Mouse (Mus musculus): ENCODE measurements around the gene Pwwp2b. TPM values are rescaled to one million over a fixed set of nuclear protein-coding genes. Genes with fewer than 3 reads are reported as not detected.

The Pwwp2b gene
- polyA plus RNA-seq, 1 experiment from 2014 or later: 6.9 TPM

DNA sequence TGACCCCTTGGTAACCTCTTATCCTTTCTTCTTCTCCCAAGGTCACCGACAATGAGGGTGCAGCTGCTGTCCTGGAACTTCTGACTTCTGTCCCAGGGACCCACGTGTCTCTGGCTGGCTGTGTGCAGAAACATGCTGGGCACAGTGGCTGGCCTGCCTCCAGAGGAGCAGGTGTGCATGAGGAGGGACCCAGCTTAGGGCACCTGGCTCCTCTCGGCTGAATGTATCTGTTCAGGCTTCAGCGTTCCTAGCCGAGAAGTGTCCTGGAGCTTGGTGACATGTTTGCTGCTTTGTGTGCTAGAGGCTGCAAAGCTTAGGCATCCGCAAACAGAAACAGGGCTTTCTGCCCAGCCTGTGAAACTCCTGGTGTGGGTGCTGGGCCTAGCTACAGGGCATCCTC, 18.1 kb downstream of the Pwwp2b start:
- Histone ChIP-seq H3K27me3 (ENCODE audit: control insufficient read depth, insufficient read depth, low read length) (no peaks in the 10 kb centered on the region), H3K9me3 (ENCODE audit: control insufficient read depth, low read length) (no peaks in the 10 kb centered on the region), H3K4me2 (ENCODE audit: low read length) (no peak overlapping the region), H3K36me3 (ENCODE audit: control insufficient read depth, insufficient read depth, low read length) (peaks cover 12% of the 10 kb centered on the region), H3K27ac (replicated peaks in 1 of 2; ENCODE audit: control insufficient read depth in 1 of 2, insufficient read depth in 1 of 2, low read depth in 2 of 2, low read length in 2 of 2) (peak overlapping the region; percentile 61 to 70; a peak in 3 of 4 replicates), H3K4me3 (ENCODE audit: control insufficient read depth in 1 of 2, insufficient read depth in 1 of 2, low read depth in 1 of 2, low read length in 2 of 2) (no peak overlapping the region), H3K4me1 (ENCODE audit: control insufficient read depth in 2 of 2, insufficient read depth in 2 of 2, low read length in 2 of 2) (peaks cover 31 to 43% of the 10 kb centered on the region in 2 experiments), H3K9ac (ENCODE audit: low read length) (peak overlapping the region; percentile 18; the same call in 1 of the 2 replicates)
- WGBS: 66% methylated on average over 6 of the region's 6 CpGs
- no peak for ATAC-seq (ENCODE audit: insufficient number of reproducible peaks, insufficient read depth, low FRiP score, low read depth)

DNA sequence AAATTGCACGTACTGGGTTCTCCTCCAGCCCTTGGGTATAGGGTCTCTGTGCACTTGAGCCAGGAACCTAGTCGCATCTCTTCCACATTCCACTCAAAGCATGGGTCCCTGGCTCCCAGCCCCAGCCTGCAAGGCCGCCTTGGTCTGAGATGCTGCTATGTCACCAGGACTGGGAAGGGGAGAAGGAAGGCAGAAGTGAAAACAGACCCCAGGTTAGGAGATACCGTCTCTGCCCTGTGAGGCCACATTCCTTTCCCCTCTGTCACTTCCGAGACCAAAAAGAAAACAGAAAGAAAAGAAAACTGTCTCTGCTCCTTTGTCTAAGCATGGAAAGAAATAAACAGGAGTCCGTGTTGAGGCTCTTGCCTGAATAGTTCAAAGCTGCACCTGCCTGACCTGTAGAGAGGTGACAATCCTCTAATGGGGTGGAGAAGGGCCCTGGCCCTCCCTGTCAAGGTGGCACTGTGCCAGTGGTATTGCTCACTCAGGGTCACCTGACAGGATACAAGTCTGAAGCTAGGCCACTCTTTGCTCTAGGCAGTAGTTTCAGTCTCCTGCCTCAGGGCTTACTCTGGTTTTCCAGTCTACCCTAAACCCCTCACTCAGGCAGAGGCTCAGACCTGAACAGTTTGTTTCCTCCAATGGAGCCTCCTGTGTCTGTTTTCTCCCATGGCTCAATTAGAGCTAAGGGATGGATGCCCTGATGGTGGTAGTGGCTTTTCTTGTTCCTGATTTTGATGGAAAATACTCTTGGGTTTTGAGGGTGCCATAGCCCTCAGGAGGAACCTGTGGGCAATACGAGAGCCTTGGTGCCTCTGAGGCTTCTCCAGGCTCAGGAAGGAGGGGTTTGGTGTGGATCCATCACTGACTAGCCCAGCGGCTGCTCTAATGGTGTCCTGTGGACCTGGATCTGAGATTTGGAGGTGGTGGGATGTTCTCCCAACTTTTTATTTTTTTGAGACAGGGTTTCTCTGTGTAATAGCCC, 18.9 kb downstream of the Pwwp2b start:
- peaks cover 10% of the 10 kb centered on the region for H3K36me3 ChIP-seq (ENCODE audit: control insufficient read depth, insufficient read depth, low read length)
- no peak overlapping the region for H3K4me3 ChIP-seq (ENCODE audit: control insufficient read depth in 1 of 2, insufficient read depth in 1 of 2, low read depth in 1 of 2, low read length in 2 of 2)
- peaks cover 38 to 51% of the 10 kb centered on the region in 2 experiments for H3K4me1 ChIP-seq (ENCODE audit: control insufficient read depth in 2 of 2, insufficient read depth in 2 of 2, low read length in 2 of 2)
- H3K4me2 ChIP-seq (ENCODE audit: low read length): no peak overlapping the region
- H3K9ac ChIP-seq (ENCODE audit: low read length): peak overlapping the region; percentile 18; the same call in 1 of the 2 replicates
- 45% methylated on average over 8 of the region's 8 CpGs for WGBS
- no peaks in the 10 kb centered on the region for H3K9me3 ChIP-seq (ENCODE audit: control insufficient read depth, low read length)
- no peak for ATAC-seq (ENCODE audit: insufficient number of reproducible peaks, insufficient read depth, low FRiP score, low read depth)
- peak overlapping the region; percentile 61 to 70 for H3K27ac ChIP-seq (replicated peaks in 1 of 2; ENCODE audit: control insufficient read depth in 1 of 2, insufficient read depth in 1 of 2, low read depth in 2 of 2, low read length in 2 of 2)
- no peaks in the 10 kb centered on the region for H3K27me3 ChIP-seq (ENCODE audit: control insufficient read depth, insufficient read depth, low read length)

DNA sequence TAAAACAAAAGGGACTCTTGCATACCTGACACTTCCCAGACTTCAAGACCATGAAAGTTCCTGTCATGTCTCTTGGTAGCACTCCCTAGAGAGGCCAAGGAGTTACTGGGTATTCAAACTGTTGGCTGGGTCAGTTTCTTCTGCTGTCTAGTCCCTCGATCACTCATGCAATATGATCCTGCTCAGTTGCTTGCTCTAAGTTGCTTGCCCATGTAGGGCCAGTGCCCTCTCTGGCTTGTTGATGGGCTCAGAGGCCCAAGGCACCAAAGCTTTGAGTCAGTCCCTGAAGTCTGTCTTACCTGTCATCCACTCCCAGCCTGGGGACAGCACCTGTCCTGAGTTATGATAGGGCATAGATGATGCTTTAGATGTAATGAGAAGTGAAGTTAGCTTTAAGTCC, 22.5 kb downstream of the Pwwp2b start:
- Histone ChIP-seq H3K9ac (ENCODE audit: low read length) (no peak overlapping the region), H3K27ac (replicated peaks in 1 of 2; ENCODE audit: control insufficient read depth in 1 of 2, insufficient read depth in 1 of 2, low read depth in 2 of 2, low read length in 2 of 2) (no peak overlapping the region), H3K27me3 (ENCODE audit: control insufficient read depth, insufficient read depth, low read length) (no peaks in the 10 kb centered on the region), H3K4me2 (ENCODE audit: low read length) (no peak overlapping the region), H3K36me3 (ENCODE audit: control insufficient read depth, insufficient read depth, low read length) (peaks cover 10% of the 10 kb centered on the region), H3K9me3 (ENCODE audit: control insufficient read depth, low read length) (no peaks in the 10 kb centered on the region), H3K4me3 (ENCODE audit: control insufficient read depth in 1 of 2, insufficient read depth in 1 of 2, low read depth in 1 of 2, low read length in 2 of 2) (no peak overlapping the region), H3K4me1 (ENCODE audit: control insufficient read depth in 2 of 2, insufficient read depth in 2 of 2, low read length in 2 of 2) (peaks cover 51 to 60% of the 10 kb centered on the region in 2 experiments)
- no peak for ATAC-seq (ENCODE audit: insufficient number of reproducible peaks, insufficient read depth, low FRiP score, low read depth)
- WGBS: 86% methylated on average over 1 of the region's 1 CpGs

GRCm38 (mm10) chr7:139271871-139272270, 23.6 kb downstream of the Pwwp2b start:
- H3K9ac ChIP-seq (ENCODE audit: low read length): no peak overlapping the region

GRCm38 (mm10) chr7:139272639-139273396, 24.5 kb downstream of the Pwwp2b start:
- ATAC-seq (ENCODE audit: insufficient number of reproducible peaks, insufficient read depth, low FRiP score, low read depth): peak; percentile 17
- Histone ChIP-seq H3K36me3 (ENCODE audit: control insufficient read depth, insufficient read depth, low read length) (no peaks in the 10 kb centered on the region; the same call in 1 of the 2 replicates), H3K4me3 (ENCODE audit: control insufficient read depth in 1 of 2, insufficient read depth in 1 of 2, low read depth in 1 of 2, low read length in 2 of 2) (no peak overlapping the region), H3K9me3 (ENCODE audit: control insufficient read depth, low read length) (no peaks in the 10 kb centered on the region), H3K27me3 (ENCODE audit: control insufficient read depth, insufficient read depth, low read length) (no peaks in the 10 kb centered on the region), H3K4me2 (ENCODE audit: low read length) (peak overlapping the region; percentile 26), H3K4me1 (ENCODE audit: control insufficient read depth in 2 of 2, insufficient read depth in 2 of 2, low read length in 2 of 2) (peaks cover 34 to 40% of the 10 kb centered on the region in 2 experiments), H3K9ac (ENCODE audit: low read length) (peak overlapping the region; percentile 44), H3K27ac (replicated peaks in 1 of 2; ENCODE audit: control insufficient read depth in 1 of 2, insufficient read depth in 1 of 2, low read depth in 2 of 2, low read length in 2 of 2) (peak overlapping the region; percentile 91 to 92)
- WGBS: 24% methylated on average over 1 of the region's 1 CpGs

More at GRCm38 (mm10) chr7:139271871-139272270, 23.6 kb downstream of the Pwwp2b start:
- H3K27me3 ChIP-seq (ENCODE audit: control insufficient read depth, insufficient read depth, low read length): no peaks in the 10 kb centered on the region
- no peaks in the 10 kb centered on the region for H3K9me3 ChIP-seq (ENCODE audit: control insufficient read depth, low read length)
- peak overlapping the region in 1 of 2 experiments; percentile 91; a peak in 2 of 4 replicates for H3K27ac ChIP-seq (replicated peaks in 1 of 2; ENCODE audit: control insufficient read depth in 1 of 2, insufficient read depth in 1 of 2, low read depth in 2 of 2, low read length in 2 of 2)
- H3K36me3 ChIP-seq (ENCODE audit: control insufficient read depth, insufficient read depth, low read length): peaks cover 4% of the 10 kb centered on the region
- H3K4me2 ChIP-seq (ENCODE audit: low read length): no peak overlapping the region
- 45% methylated on average over 5 of the region's 5 CpGs for WGBS
- peaks cover 41 to 49% of the 10 kb centered on the region in 2 experiments for H3K4me1 ChIP-seq (ENCODE audit: control insufficient read depth in 2 of 2, insufficient read depth in 2 of 2, low read length in 2 of 2)
- no peak for ATAC-seq (ENCODE audit: insufficient number of reproducible peaks, insufficient read depth, low FRiP score, low read depth)
- no peak overlapping the region for H3K4me3 ChIP-seq (ENCODE audit: control insufficient read depth in 1 of 2, insufficient read depth in 1 of 2, low read depth in 1 of 2, low read length in 2 of 2)

DNA sequence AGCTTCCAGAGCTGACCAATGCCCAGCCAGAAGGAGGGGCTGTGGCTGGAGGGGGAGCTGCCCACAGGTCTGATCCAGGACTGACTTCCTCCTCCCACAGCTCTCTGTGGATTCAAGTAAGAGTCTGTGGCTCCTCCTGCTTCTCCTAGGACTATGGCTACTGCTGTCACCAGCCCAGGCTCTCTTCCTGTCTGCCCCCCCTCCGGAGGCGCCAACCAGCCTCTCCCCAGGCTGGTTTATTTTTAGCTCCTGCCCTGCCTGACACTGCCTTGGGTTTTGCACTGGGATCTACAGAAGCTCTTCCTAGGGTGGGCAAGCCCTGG, 25.1 kb downstream of the Pwwp2b start:
- Histone ChIP-seq H3K4me3 (ENCODE audit: control insufficient read depth in 1 of 2, insufficient read depth in 1 of 2, low read depth in 1 of 2, low read length in 2 of 2) (no peak overlapping the region), H3K27me3 (ENCODE audit: control insufficient read depth, insufficient read depth, low read length) (no peaks in the 10 kb centered on the region), H3K9me3 (ENCODE audit: control insufficient read depth, low read length) (no peaks in the 10 kb centered on the region), H3K36me3 (ENCODE audit: control insufficient read depth, insufficient read depth, low read length) (no peaks in the 10 kb centered on the region; the same call in 1 of the 2 replicates), H3K4me1 (ENCODE audit: control insufficient read depth in 2 of 2, insufficient read depth in 2 of 2, low read length in 2 of 2) (peaks cover 34 to 38% of the 10 kb centered on the region in 2 experiments), H3K4me2 (ENCODE audit: low read length) (peak overlapping the region; percentile 38), H3K9ac (ENCODE audit: low read length) (peak overlapping the region; percentile 63), H3K27ac (replicated peaks in 1 of 2; ENCODE audit: control insufficient read depth in 1 of 2, insufficient read depth in 1 of 2, low read depth in 2 of 2, low read length in 2 of 2) (peak overlapping the region; percentile 91 to 92)
- WGBS: 0% methylated on average over 2 of the region's 2 CpGs
- ATAC-seq (ENCODE audit: insufficient number of reproducible peaks, insufficient read depth, low FRiP score, low read depth): peak; percentile 82

DNA sequence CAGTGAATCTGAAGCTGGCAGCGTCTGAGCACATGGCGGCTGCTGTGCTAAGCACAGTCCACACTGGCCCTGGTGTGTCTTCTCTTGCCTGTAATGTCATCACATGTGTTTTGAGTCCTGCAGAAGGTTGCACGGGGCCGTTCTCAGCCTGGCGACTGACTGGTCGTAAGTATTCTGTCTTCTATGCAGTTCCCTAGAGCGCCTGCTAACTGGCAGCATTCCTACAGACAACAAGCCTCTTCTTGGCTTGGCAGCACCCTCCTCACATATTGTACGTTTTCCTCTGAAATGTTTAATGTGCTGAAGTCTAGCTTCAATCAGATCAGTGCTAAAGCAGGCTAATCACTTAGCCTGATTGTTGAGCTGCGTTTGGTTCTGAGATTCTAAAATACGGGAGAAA, 27.3 kb downstream of the Pwwp2b start:
- H3K4me1 ChIP-seq (ENCODE audit: control insufficient read depth in 2 of 2, insufficient read depth in 2 of 2, low read length in 2 of 2): peaks cover 41 to 42% of the 10 kb centered on the region in 2 experiments

More for the DNA sequence above, 27.3 kb downstream of the Pwwp2b start:
- no peaks in the 10 kb centered on the region for H3K27me3 ChIP-seq (ENCODE audit: control insufficient read depth, insufficient read depth, low read length)
- H3K27ac ChIP-seq (replicated peaks in 1 of 2; ENCODE audit: control insufficient read depth in 1 of 2, insufficient read depth in 1 of 2, low read depth in 2 of 2, low read length in 2 of 2): peak overlapping the region in 1 of 2 experiments; percentile 33; a peak in 1 of 4 replicates
- WGBS: 47% methylated on average over 10 of the region's 10 CpGs
- H3K9ac ChIP-seq (ENCODE audit: low read length): no peak overlapping the region
- H3K4me2 ChIP-seq (ENCODE audit: low read length): no peak overlapping the region
- H3K36me3 ChIP-seq (ENCODE audit: control insufficient read depth, insufficient read depth, low read length): no peaks in the 10 kb centered on the region
- H3K4me3 ChIP-seq (ENCODE audit: control insufficient read depth in 1 of 2, insufficient read depth in 1 of 2, low read depth in 1 of 2, low read length in 2 of 2): no peak overlapping the region
- no peak for ATAC-seq (ENCODE audit: insufficient number of reproducible peaks, insufficient read depth, low FRiP score, low read depth)
- no peaks in the 10 kb centered on the region for H3K9me3 ChIP-seq (ENCODE audit: control insufficient read depth, low read length)
